Mouse (Mus musculus): ENCODE results near the gene Ap1g2.
A peak's percentile ranks its signal among the peaks of the same experiment; 100 is the strongest.

Ap1g2 gene

GRCm38 (mm10) chr14:55105836-55106809 is at the start of gene Ap1g2:
TSS of gene Ap1g2 (minus strand) at chr14:55106593.
- peak; percentile 61 for DNase-seq (ENCODE audit: low read depth)

- no peak for DNase-seq (ENCODE audit: low read depth)
These were observed 46.6 kb upstream of the Ap1g2 start for GRCm38 (mm10) chr14:55152951-55153481.

GRCm38 (mm10) chr14:55152174-55152573 is 45.8 kb upstream of the Ap1g2 start:
- no peak for DNase-seq (ENCODE audit: low read depth)

- DNase-seq (ENCODE audit: low read depth): no peak
These were observed 44.6 kb upstream of the Ap1g2 start for GRCm38 (mm10) chr14:55150985-55151384.

- no peak for DNase-seq (ENCODE audit: low read depth)
These were observed 42.6 kb upstream of the Ap1g2 start for GRCm38 (mm10) chr14:55149041-55149440.

GRCm38 (mm10) chr14:55148363-55148915 is 42.0 kb upstream of the Ap1g2 start:
- peak; percentile 10 for DNase-seq (ENCODE audit: low read depth)

- DNase-seq (ENCODE audit: low read depth): peak; percentile 48
These were observed 40.5 kb upstream of the Ap1g2 start for GRCm38 (mm10) chr14:55146829-55147401.

GRCm38 (mm10) chr14:55146324-55146723 is 39.9 kb upstream of the Ap1g2 start:
- no peak for DNase-seq (ENCODE audit: low read depth)

GRCm38 (mm10) chr14:55139313-55139712 is 32.9 kb upstream of the Ap1g2 start:
- no peak for DNase-seq (ENCODE audit: low read depth)

GRCm38 (mm10) chr14:55135676-55136075 is 29.3 kb upstream of the Ap1g2 start:
- DNase-seq (ENCODE audit: low read depth): no peak

GRCm38 (mm10) chr14:55126521-55126920 is 20.1 kb upstream of the Ap1g2 start:
- no peak for DNase-seq (ENCODE audit: low read depth)

GRCm38 (mm10) chr14:55125711-55126110 is 19.3 kb upstream of the Ap1g2 start:
- no peak for DNase-seq (ENCODE audit: low read depth)

GRCm38 (mm10) chr14:55122359-55122758 is 16.0 kb upstream of the Ap1g2 start:
- DNase-seq (ENCODE audit: low read depth): no peak

GRCm38 (mm10) chr14:55121947-55122346 is 15.6 kb upstream of the Ap1g2 start:
- DNase-seq (ENCODE audit: low read depth): peak; percentile 87

GRCm38 (mm10) chr14:55119421-55120134 is 13.2 kb upstream of the Ap1g2 start:
- DNase-seq (ENCODE audit: low read depth): no peak

- no peak for DNase-seq (ENCODE audit: low read depth)
These were observed 12.5 kb upstream of the Ap1g2 start for GRCm38 (mm10) chr14:55118852-55119251.

GRCm38 (mm10) chr14:55116425-55117200 is 10.2 kb upstream of the Ap1g2 start, which contains the start of gene Jph4:
TSS of gene Jph4 (minus strand) at chr14:55116935.
- no peak for DNase-seq (ENCODE audit: low read depth)

GRCm38 (mm10) chr14:55115846-55116245 is 9.5 kb upstream of the Ap1g2 start:
- no peak for DNase-seq (ENCODE audit: low read depth)

GRCm38 (mm10) chr14:55114759-55115701 is 8.6 kb upstream of the Ap1g2 start:
- peak; percentile 16 for DNase-seq (ENCODE audit: low read depth)
